Mouse (Mus musculus): ENCODE measurements around the gene Ireb2. TPM values are rescaled to one million over a fixed set of nuclear protein-coding genes. Genes with fewer than 3 reads are reported as not detected.

Gene Ireb2
- total RNA-seq, 2 experiments from 2014 or later: 48.9 to 54.1 TPM

Other genes starting within 250 kb of the Ireb2 start
- 100 to 1,000 TPM; 111 to 117 TPM for gene Acsbg1, start 201.9 kb upstream of the Ireb2 start, total RNA-seq (2021)
- 10 to 100 TPM; 39.9 to 46.0 TPM for gene Dnaja4, start 164.9 kb upstream of the Ireb2 start, total RNA-seq (2021)
- 10 to 100 TPM; 57.7 to 61.0 TPM for gene Wdr61, start 129.3 kb upstream of the Ireb2 start, total RNA-seq (2021)
- 1 to 10 TPM; 1.3 to 1.7 TPM for gene Crabp1, start 99.0 kb upstream of the Ireb2 start, total RNA-seq (2021)
- 1 to 10 TPM; 2.1 to 2.5 TPM for gene Hykk, start 53.5 kb downstream of the Ireb2 start, total RNA-seq (2021)
- gene Psma4, start 87.0 kb downstream of the Ireb2 start, total RNA-seq (2021): 100 to 1,000 TPM; 130 to 137 TPM
- gene AY074887, start 87.2 kb downstream of the Ireb2 start, total RNA-seq (2021): not detected
- 10 to 100 TPM in 1 of 2 experiments, 1 to 10 TPM in 1; 10.0 TPM for gene Chrna5, start 117.1 kb downstream of the Ireb2 start, total RNA-seq (2021)
- under 1 TPM; 0.28 to 0.34 TPM for gene Chrna3, start 162.8 kb downstream of the Ireb2 start, total RNA-seq (2021)
- gene Chrnb4, start 185.0 kb downstream of the Ireb2 start, total RNA-seq (2021): under 1 TPM in 1 of 2 experiments, not detected in 1; 0.20 TPM